Mouse (Mus musculus): ENCODE measurements around the gene Tmem184b.

Tmem184b gene

GRCm38 (mm10) chr15:79430461-79431000 lies 27.2 kb upstream of the Tmem184b start:
- in situ Hi-C loops (cut with MboI; ENCODE audit: low sequenced_read_pairs) = no loop called here

GRCm38 (mm10) chr15:79429994-79430393 lies 26.6 kb upstream of the Tmem184b start:
- in situ Hi-C loops (cut with MboI; ENCODE audit: low sequenced_read_pairs) = no loop called here

- in situ Hi-C loops (cut with MboI; ENCODE audit: low sequenced_read_pairs) = no loop called here
Measured at GRCm38 (mm10) chr15:79429527-79429926, 26.2 kb upstream of the Tmem184b start.

GRCm38 (mm10) chr15:79428616-79429015 lies 25.2 kb upstream of the Tmem184b start:
- in situ Hi-C loops (cut with MboI; ENCODE audit: low sequenced_read_pairs) = no loop called here

GRCm38 (mm10) chr15:79427516-79427915 lies 24.1 kb upstream of the Tmem184b start:
- in situ Hi-C loops (cut with MboI; ENCODE audit: low sequenced_read_pairs) = no loop called here

- in situ Hi-C loops (cut with MboI; ENCODE audit: low sequenced_read_pairs) = no loop called here
Measured at GRCm38 (mm10) chr15:79425516-79425915, 22.1 kb upstream of the Tmem184b start.

GRCm38 (mm10) chr15:79424602-79425001 lies 21.2 kb upstream of the Tmem184b start:
- in situ Hi-C loops (cut with MboI; ENCODE audit: low sequenced_read_pairs) = no loop called here

GRCm38 (mm10) chr15:79422715-79423243 lies 19.4 kb upstream of the Tmem184b start:
- in situ Hi-C loops (cut with MboI; ENCODE audit: low sequenced_read_pairs) = no loop called here

GRCm38 (mm10) chr15:79418677-79419076 lies 15.3 kb upstream of the Tmem184b start:
- in situ Hi-C loops (cut with MboI; ENCODE audit: low sequenced_read_pairs) = no loop called here

- in situ Hi-C loops (cut with MboI; ENCODE audit: low sequenced_read_pairs) = no loop called here
Measured at GRCm38 (mm10) chr15:79418265-79418664, 14.9 kb upstream of the Tmem184b start.

GRCm38 (mm10) chr15:79417379-79417778 lies 14.0 kb upstream of the Tmem184b start:
- in situ Hi-C loops (cut with MboI; ENCODE audit: low sequenced_read_pairs) = no loop called here

- in situ Hi-C loops (cut with MboI; ENCODE audit: low sequenced_read_pairs) = no loop called here
Measured at GRCm38 (mm10) chr15:79416460-79417085, 13.2 kb upstream of the Tmem184b start.

GRCm38 (mm10) chr15:79414513-79414912 lies 11.1 kb upstream of the Tmem184b start:
- in situ Hi-C loops (cut with MboI; ENCODE audit: low sequenced_read_pairs) = no loop called here

- in situ Hi-C loops (cut with MboI; ENCODE audit: low sequenced_read_pairs) = no loop called here
Measured at GRCm38 (mm10) chr15:79413802-79414201, 10.4 kb upstream of the Tmem184b start.

- in situ Hi-C loops (cut with MboI; ENCODE audit: low sequenced_read_pairs) = no loop called here
Measured at GRCm38 (mm10) chr15:79413201-79413600, 9.8 kb upstream of the Tmem184b start.

- in situ Hi-C loops (cut with MboI; ENCODE audit: low sequenced_read_pairs) = no loop called here
Measured at GRCm38 (mm10) chr15:79411363-79412065, 8.1 kb upstream of the Tmem184b start.

GRCm38 (mm10) chr15:79409077-79409573 lies 5.8 kb upstream of the Tmem184b start:
- in situ Hi-C loops (cut with MboI; ENCODE audit: low sequenced_read_pairs) = no loop called here

- in situ Hi-C loops (cut with MboI; ENCODE audit: low sequenced_read_pairs) = no loop called here
Measured at GRCm38 (mm10) chr15:79406564-79406963, 3.2 kb upstream of the Tmem184b start.

- in situ Hi-C loops (cut with MboI; ENCODE audit: low sequenced_read_pairs) = no loop called here
Measured at GRCm38 (mm10) chr15:79404277-79404676, 908 bp upstream of the Tmem184b start.

GRCm38 (mm10) chr15:79403763-79404210 lies 418 bp upstream of the Tmem184b start:
- in situ Hi-C loops (cut with MboI; ENCODE audit: low sequenced_read_pairs) = no loop called here

- in situ Hi-C loops (cut with MboI; ENCODE audit: low sequenced_read_pairs) = no loop called here
Measured at GRCm38 (mm10) chr15:79402176-79402575, 1.2 kb downstream of the Tmem184b start.

- in situ Hi-C loops (cut with MboI; ENCODE audit: low sequenced_read_pairs) = no loop called here
Measured at GRCm38 (mm10) chr15:79400975-79401365, 2.4 kb downstream of the Tmem184b start.

All from CH12F3 (cell line).